Mouse (Mus musculus): ENCODE measurements around the gene Copg2.
"Not testable (repeated sequence)": the region's sequence is repeated elsewhere in the genome, so short reads cannot be mapped to it uniquely, and the experiment has no call there.

Gene Copg2

GRCm38 (mm10) chr6:30805053-30805752 is 91.4 kb downstream of the Copg2 start:
- no peak for DNase-seq

GRCm38 (mm10) chr6:30804389-30805052 is 92.1 kb downstream of the Copg2 start:
- DNase-seq: peak; percentile 24 to 39

GRCm38 (mm10) chr6:30802915-30803314 is 93.7 kb downstream of the Copg2 start:
- not testable (repeated sequence) for DNase-seq

GRCm38 (mm10) chr6:30751209-30751608 is 145.4 kb downstream of the Copg2 start:
- DNase-seq: no peak

GRCm38 (mm10) chr6:30750482-30750881 is 146.1 kb downstream of the Copg2 start:
- DNase-seq: no peak

- DNase-seq: no peak
Observed at GRCm38 (mm10) chr6:30749892-30750291, 146.7 kb downstream of the Copg2 start.

- DNase-seq: no peak
Observed at GRCm38 (mm10) chr6:30749042-30749689, 147.4 kb downstream of the Copg2 start.

GRCm38 (mm10) chr6:30748358-30748910 is 148.2 kb downstream of the Copg2 start:
- no peak for DNase-seq

- DNase-seq: no peak
Observed at GRCm38 (mm10) chr6:30747631-30748357, 148.8 kb downstream of the Copg2 start.

GRCm38 (mm10) chr6:30745591-30745990 is 151.0 kb downstream of the Copg2 start:
- DNase-seq: no peak

- no peak for DNase-seq
Observed at GRCm38 (mm10) chr6:30744846-30745245, 151.7 kb downstream of the Copg2 start.

- no peak for DNase-seq
Observed at GRCm38 (mm10) chr6:30739177-30739747, 157.3 kb downstream of the Copg2 start.

- no peak for DNase-seq
Observed at GRCm38 (mm10) chr6:30738464-30739006, 158.1 kb downstream of the Copg2 start.

GRCm38 (mm10) chr6:30737548-30738463 is 158.8 kb downstream of the Copg2 start:
- DNase-seq: peak in 1 of 2 experiments; percentile 7

GRCm38 (mm10) chr6:30736864-30737547 is 159.6 kb downstream of the Copg2 start:
- DNase-seq: no peak

- no peak for DNase-seq
Observed at GRCm38 (mm10) chr6:30736372-30736762, 160.2 kb downstream of the Copg2 start.

- no peak for DNase-seq
Observed at GRCm38 (mm10) chr6:30735728-30736371, 160.7 kb downstream of the Copg2 start.

GRCm38 (mm10) chr6:30734988-30735727 is 161.4 kb downstream of the Copg2 start:
- no peak for DNase-seq

GRCm38 (mm10) chr6:30734465-30734864 is 162.1 kb downstream of the Copg2 start:
- DNase-seq: no peak

All from thymus, adult 18-20 months (tissue).